Mouse (Mus musculus) heart, embryonic 13.5 days (tissue): Measurements from ENCODE around the gene Cfap77. TPM values are rescaled to one million over a fixed set of nuclear protein-coding genes. Genes with fewer than 3 reads are reported as not detected.

ENCODE experiments used
- ATAC-seq: fragments of 200-750 bp; cut with Nextera tagmentation; 2 replicates; pipeline ENCODE4 v1.8.0; 2017; ENCODE audit warnings: moderate TSS enrichment; ENCODE audit not compliant: insufficient number of reproducible peaks, low FRiP score, low TSS enrichment; ENCODE audit errors: extremely low read depth
- H3K27ac ChIP-seq: fragments of 300-500 bp; sonication (generic); replicated peaks from 2 replicates; pipeline ENCODE4 v1.5.1; 2015; ENCODE audit warnings: moderate library complexity, mild to moderate bottlenecking, inconsistent platforms
- H3K27me3 ChIP-seq: fragments of 300-500 bp; sonication (generic); replicated peaks from 2 replicates; pipeline ENCODE4 v1.6.1; 2015; ENCODE audit warnings: mild to moderate bottlenecking, inconsistent platforms
- H3K36me3 ChIP-seq: fragments of 300-500 bp; sonication (generic); 2 replicates; pipeline ENCODE4 v1.6.1; 2015; ENCODE audit warnings: mild to moderate bottlenecking, inconsistent platforms
- H3K4me1 ChIP-seq: fragments of 300-500 bp; sonication (generic); 2 replicates; pipeline ENCODE4 v1.6.1; 2015; ENCODE audit warnings: inconsistent platforms
- H3K4me2 ChIP-seq: fragments of 300-500 bp; sonication (generic); 2 replicates; pipeline ENCODE4 v1.6.1; 2015; ENCODE audit warnings: inconsistent platforms, mild to moderate bottlenecking, moderate library complexity
- H3K4me3 ChIP-seq: fragments of 300-500 bp; sonication (generic); 2 replicates; pipeline ENCODE4 v1.5.1; 2015; ENCODE audit warnings: moderate library complexity, mild to moderate bottlenecking, inconsistent platforms
- H3K9ac ChIP-seq: fragments of 300-500 bp; sonication (generic); 2 replicates; pipeline ENCODE4 v1.6.1; 2015; ENCODE audit warnings: inconsistent platforms, mild to moderate bottlenecking, moderate library complexity
- H3K9me3 ChIP-seq: fragments of 300-500 bp; sonication (generic); 2 replicates; pipeline ENCODE4 v1.6.1; 2016; ENCODE audit warnings: inconsistent platforms
- WGBS: fragments of 180-500 bp; shearing (Covaris S2); methylation state at CpG from one replicate; pipeline ENCODE4 v1.1.7; 2015; ENCODE audit warnings: mixed read lengths; 5-methylcytosine and 5-hydroxymethylcytosine counted together
- polyA plus RNA-seq: library from polyadenylated mRNA; unstranded; fragments of >200 nt; fragmentation: Nextera tagmentation; extraction: Ambion mirVana; gene quantifications from 2 replicates; pipeline ENCODE4 v1.2.1, GENCODE M21; 2015

The Cfap77 gene
- polyA plus RNA-seq, 1 experiment from 2014 or later: 0.20 TPM

DNA sequence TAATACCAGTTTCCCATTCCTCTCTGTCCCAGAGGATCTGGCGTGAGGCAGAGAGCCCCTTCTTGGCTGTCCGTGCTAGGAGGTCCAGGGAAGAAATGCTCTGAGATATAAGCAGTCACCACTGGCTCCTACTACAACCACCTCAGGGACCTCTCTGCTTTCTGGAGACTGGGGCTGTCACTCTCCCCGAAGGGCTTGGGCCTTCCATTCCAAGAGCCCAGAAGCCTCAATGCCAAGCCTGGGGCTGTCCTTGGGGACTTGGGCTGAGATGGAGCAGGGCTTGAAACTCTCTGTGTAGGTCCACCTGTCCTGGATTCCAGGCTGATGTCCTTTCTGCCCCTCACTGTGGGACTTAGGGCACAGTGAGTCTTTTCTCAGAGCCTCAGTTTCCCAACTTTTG, 144.0 kb downstream of the Cfap77 start:
- Histone ChIP-seq H3K4me2 (no peak overlapping the region), H3K27ac (no peak overlapping the region), H3K9ac (no peak overlapping the region), H3K27me3 (peaks cover 99% of the 10 kb centered on the region), H3K4me3 (no peak overlapping the region), H3K9me3 (no peaks in the 10 kb centered on the region), H3K4me1 (peaks cover 24% of the 10 kb centered on the region), H3K36me3 (peaks cover 6% of the 10 kb centered on the region)
- WGBS: 5% methylated on average over 3 of the region's 3 CpGs
- ATAC-seq: no peak

DNA sequence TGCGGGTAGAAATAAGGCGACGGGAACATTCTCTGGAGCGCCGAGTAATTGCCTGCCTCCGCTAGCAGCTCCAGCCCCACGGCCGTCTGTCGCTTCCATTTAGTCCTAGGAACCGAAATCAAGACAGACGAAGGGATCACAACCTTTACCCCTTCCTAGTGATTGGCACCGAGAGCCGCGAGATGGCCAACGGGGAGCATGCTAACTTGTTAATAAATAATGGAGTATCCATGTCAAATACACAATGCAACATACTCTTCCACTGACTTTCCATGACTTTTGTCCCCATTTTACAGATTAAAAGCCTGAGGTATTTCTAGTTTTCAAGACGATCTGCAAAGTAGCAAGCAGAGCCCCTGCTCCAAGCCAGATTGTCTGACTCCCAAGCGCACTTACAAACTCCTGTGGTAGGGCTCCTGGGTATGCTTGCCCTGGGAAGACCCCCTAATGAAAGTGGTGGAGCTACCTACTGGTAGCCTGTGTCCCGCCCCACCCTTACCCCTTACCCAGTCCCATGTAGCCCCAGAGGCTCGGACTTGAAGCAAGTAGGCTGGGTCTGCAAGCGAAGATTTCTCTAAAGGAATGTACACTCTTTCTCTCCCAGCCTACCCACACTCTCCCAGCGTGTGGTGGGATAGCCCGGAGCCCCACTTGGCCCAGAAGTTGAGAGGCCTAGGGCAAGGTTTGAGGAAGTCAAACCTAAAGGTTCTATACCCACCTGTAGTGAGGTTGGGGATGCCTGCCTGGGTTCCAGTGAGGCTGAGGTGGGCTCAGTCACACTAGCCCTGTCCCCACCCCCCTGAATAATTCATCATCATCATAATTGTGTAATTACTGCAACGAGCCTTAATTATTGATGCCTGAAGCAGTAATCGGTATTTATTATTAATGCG, 144.8 kb downstream of the Cfap77 start:
- Histone ChIP-seq H3K27me3 (peaks cover 95% of the 10 kb centered on the region), H3K4me1 (peaks cover 24% of the 10 kb centered on the region), H3K9ac (no peak overlapping the region), H3K27ac (no peak overlapping the region), H3K36me3 (peaks cover 14% of the 10 kb centered on the region), H3K9me3 (no peaks in the 10 kb centered on the region), H3K4me2 (no peak overlapping the region), H3K4me3 (peak overlapping the region; percentile 44)
- 7% methylated on average over 25 of the region's 25 CpGs for WGBS
- ATAC-seq: no peak

DNA sequence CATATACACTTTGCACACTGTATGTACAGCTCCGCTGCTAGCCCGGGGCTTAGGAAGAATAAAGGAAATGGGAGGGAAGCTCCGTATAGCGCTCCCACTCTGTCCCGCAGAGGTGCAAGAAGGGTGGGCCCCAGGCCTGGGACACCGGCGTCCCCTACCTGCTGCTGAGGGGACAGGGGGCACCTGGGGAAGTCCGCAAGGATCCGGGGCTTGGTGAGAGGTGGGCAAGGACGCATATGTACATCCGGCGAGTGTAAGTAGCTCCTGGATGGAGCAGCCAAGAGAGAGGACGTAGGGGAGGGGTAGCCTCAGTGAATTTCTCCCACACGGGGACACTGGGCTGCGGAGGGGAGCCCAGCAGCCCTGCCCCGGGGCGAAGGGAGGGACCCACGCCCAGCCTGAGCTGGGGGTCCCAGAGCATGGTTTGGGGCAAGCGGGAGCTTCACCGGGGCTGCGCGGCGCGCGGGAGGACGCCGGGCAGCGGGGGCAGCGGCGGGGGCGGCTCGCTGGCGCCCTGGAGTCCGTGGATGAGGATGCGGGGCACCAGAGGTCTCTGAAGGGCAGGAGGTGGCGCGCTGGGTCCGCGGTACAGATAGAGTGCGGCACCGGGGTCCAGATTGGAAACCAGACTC, 145.6 kb downstream of the Cfap77 start:
- Histone ChIP-seq H3K9me3 (no peaks in the 10 kb centered on the region), H3K4me3 (peak overlapping the region; percentile 44), H3K4me1 (peaks cover 24% of the 10 kb centered on the region), H3K4me2 (peak overlapping the region; percentile 68), H3K27me3 (peaks cover 87% of the 10 kb centered on the region), H3K9ac (0 out of 2 replicates have a peak overlapping the region, but pooled peaks have one; percentile 55), H3K36me3 (peaks cover 22% of the 10 kb centered on the region), H3K27ac (no peak overlapping the region)
- ATAC-seq: no peak
- 2% methylated on average over 41 of the region's 41 CpGs for WGBS

DNA sequence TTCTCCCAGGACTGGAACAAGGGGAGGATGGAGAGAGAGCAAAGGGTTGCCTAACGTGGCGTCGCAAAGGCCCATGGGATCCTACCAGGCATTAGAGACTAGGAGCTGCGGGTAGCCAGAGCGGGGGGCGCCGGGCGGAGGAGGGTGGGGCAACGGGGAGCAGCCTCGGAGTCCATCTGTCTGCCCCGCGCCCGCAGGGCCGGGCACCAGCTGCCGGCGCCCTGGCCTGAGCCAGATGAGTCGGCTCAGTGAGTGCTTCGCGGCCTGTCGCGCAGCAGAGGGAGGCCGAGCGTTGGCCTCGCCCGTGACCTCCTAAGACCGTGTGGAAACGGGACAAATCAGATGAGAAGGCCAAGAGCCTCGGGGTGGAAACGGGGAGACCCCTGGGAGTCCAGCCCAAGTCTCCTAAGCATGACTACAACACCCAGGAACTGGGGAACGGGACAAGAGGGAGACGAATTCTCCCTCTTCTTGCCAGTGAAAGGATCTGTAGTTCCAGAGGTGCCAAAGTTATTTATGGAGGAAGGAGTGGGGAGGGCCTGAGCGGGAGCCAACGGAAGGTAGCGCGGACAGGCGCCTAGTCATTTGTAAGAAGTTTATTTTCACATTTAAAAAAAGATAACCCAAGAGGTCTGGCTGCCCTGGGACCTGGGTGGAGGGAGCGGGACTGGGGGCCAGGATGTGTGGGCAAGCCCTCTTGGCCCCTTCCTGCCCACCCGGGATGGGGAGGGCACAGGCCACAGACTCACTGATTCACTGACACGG, 146.3 kb downstream of the Cfap77 start:
- under 1% methylated on average over 39 of the region's 39 CpGs for WGBS
- no peaks in the 10 kb centered on the region for H3K9me3 ChIP-seq

DNA sequence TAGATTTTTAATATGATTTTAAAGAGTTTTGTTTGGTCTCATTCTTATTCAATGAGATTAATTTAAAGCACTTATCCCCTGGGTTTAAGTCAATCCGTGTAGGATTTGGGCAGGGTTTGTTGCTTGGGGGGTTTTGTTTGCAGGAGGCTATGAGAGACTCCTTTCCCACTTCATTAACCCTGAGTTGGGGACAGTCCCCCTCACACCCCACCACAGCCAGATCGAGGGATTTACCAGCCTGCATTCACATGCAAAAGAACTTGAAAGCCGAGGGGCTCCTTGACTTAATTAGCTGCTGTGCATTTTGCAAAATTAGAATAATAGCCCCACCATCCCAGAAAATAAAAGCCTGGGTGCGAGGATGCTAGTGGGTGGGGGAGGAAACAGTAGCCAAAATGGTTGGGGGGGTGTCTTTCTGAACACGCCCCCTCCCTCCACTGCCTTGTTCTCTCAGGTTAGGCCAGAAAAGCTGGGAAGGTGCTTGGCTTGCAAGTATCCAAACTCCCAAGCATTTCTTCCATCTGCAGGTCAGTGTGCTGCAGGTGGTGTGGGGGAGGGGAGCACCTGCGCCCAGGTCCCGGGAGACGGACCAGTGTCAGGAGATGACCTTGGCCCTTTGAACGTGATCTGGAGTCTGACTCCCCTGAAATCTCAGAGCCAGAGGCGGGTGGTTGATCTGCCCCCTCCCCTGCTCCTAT, 147.0 kb downstream of the Cfap77 start:
- peaks cover 72% of the 10 kb centered on the region for H3K27me3 ChIP-seq
- H3K27ac ChIP-seq: no peak overlapping the region
- peak overlapping the region; percentile 44 for H3K4me3 ChIP-seq
- H3K4me2 ChIP-seq: peak overlapping the region; percentile 68
- peaks cover 22% of the 10 kb centered on the region for H3K36me3 ChIP-seq
- no peaks in the 10 kb centered on the region for H3K9me3 ChIP-seq
- no peak for ATAC-seq
- peaks cover 24% of the 10 kb centered on the region for H3K4me1 ChIP-seq
- WGBS: 7% methylated on average over 10 of the region's 10 CpGs
- H3K9ac ChIP-seq: peak overlapping the region; percentile 55; the same call in 1 of the 2 replicates

More for the DNA sequence above, 146.3 kb downstream of the Cfap77 start:
- no peak for ATAC-seq
- no peak overlapping the region for H3K27ac ChIP-seq
- H3K9ac ChIP-seq: peak overlapping the region; percentile 55
- H3K36me3 ChIP-seq: peaks cover 22% of the 10 kb centered on the region
- peaks cover 24% of the 10 kb centered on the region for H3K4me1 ChIP-seq
- peak overlapping the region; percentile 44 for H3K4me3 ChIP-seq
- H3K4me2 ChIP-seq: peak overlapping the region; percentile 68
- peaks cover 80% of the 10 kb centered on the region for H3K27me3 ChIP-seq

DNA sequence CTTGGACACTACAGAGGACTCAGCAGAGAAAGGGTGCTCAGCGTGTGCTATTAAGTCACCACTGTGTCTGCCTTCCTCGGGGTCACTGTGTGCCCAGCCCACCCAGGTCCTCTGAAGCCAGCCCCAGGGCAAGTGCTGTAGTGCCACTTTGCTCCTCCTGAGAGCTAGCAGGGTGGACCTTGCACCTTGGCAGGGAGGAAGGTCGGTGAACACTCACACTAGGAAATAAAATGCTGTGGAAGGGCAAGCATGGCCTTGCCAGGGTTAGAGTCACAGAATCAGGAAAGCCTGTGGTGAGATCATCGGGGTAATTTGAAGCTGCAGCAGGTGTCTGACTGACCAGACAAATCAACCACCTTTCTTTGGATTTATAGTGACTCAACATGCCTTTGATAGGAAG, 149.3 kb downstream of the Cfap77 start:
- peaks cover 34% of the 10 kb centered on the region for H3K36me3 ChIP-seq
- H3K4me3 ChIP-seq: no peak overlapping the region
- H3K9ac ChIP-seq: no peak overlapping the region
- H3K27me3 ChIP-seq: peaks cover 50% of the 10 kb centered on the region
- H3K27ac ChIP-seq: no peak overlapping the region
- no peak for ATAC-seq
- no peak overlapping the region for H3K4me2 ChIP-seq
- H3K9me3 ChIP-seq: no peaks in the 10 kb centered on the region
- 78% methylated on average over 4 of the region's 4 CpGs for WGBS
- H3K4me1 ChIP-seq: peaks cover 18% of the 10 kb centered on the region

DNA sequence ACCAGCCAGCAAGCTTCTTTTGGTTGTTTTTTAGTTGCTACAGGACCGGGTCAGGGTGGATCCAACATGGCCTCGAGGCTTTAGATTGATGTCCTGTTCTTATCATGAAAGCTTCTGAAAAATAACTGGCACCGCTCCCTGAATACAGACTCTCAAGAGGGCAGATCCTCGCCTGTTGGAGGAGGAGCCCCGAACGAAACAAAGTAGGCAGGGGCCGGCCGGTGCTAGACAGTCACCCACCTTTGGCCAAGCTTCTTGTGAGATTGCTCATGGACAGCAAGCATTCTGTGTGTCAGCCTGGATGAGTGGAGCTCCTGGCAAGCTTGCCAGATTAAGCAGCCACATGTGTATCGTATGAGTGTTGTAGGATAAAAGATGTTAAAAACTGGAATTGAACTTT, 150.1 kb downstream of the Cfap77 start:
- peaks cover 42% of the 10 kb centered on the region for H3K27me3 ChIP-seq
- no peak overlapping the region for H3K4me2 ChIP-seq
- WGBS: 76% methylated on average over 9 of the region's 9 CpGs
- H3K27ac ChIP-seq: no peak overlapping the region
- no peaks in the 10 kb centered on the region for H3K9me3 ChIP-seq
- peaks cover 41% of the 10 kb centered on the region for H3K36me3 ChIP-seq
- ATAC-seq: no peak
- H3K9ac ChIP-seq: no peak overlapping the region
- peaks cover 18% of the 10 kb centered on the region for H3K4me1 ChIP-seq
- no peak overlapping the region for H3K4me3 ChIP-seq

DNA sequence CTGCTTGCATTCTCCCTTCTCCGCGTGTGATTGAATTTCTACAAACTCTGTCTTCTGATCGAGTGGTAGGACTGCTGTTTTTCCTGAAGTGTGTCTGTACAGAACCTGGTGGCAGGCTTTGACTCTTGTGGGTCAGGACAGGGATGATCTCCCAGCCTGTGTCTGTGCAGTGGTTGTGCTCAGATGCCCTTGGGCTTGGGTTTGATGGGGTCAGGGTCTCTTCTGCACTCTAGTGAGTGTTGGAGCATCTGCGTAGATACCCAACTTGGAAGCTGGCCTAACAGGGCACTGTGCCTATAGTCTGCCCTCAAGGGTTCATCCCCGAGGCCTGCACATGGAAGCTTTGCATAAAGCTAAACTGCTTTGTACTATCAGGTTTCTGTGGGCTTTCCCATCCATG, 151.0 kb downstream of the Cfap77 start:
- peaks cover 48% of the 10 kb centered on the region for H3K36me3 ChIP-seq
- no peak overlapping the region for H3K27ac ChIP-seq
- H3K9ac ChIP-seq: no peak overlapping the region
- H3K4me1 ChIP-seq: peaks cover 11% of the 10 kb centered on the region
- no peak overlapping the region for H3K4me2 ChIP-seq
- H3K27me3 ChIP-seq: peaks cover 33% of the 10 kb centered on the region
- H3K4me3 ChIP-seq: no peak overlapping the region
- WGBS: 86% methylated on average over 5 of the region's 5 CpGs
- H3K9me3 ChIP-seq: no peaks in the 10 kb centered on the region
- ATAC-seq: no peak

DNA sequence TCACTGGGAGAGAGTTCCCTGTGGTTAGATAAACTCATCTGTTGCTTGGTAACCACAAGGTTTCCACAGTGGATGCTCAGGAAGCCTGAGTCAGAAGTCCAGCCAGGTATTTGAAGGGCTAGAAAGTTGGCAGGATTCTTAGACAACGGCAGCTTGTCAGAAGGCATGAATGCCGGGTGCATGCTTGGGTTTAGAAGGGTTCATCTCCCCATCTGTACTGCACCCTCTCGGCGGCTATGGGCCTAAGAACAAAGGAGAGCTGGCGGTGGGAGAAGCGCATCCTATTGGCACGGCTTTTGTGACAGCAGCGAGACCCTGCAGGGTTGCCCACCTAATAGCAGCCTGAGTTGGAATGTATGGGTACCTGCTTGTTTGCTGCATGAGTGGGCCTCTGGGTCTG, 152.6 kb downstream of the Cfap77 start:
- Histone ChIP-seq H3K27me3 (peaks cover 17% of the 10 kb centered on the region), H3K9me3 (no peaks in the 10 kb centered on the region), H3K4me1 (no peaks in the 10 kb centered on the region), H3K9ac (no peak overlapping the region), H3K27ac (no peak overlapping the region), H3K4me2 (no peak overlapping the region), H3K4me3 (no peak overlapping the region), H3K36me3 (peaks cover 57% of the 10 kb centered on the region)
- ATAC-seq: no peak
- 89% methylated on average over 8 of the region's 8 CpGs for WGBS

DNA sequence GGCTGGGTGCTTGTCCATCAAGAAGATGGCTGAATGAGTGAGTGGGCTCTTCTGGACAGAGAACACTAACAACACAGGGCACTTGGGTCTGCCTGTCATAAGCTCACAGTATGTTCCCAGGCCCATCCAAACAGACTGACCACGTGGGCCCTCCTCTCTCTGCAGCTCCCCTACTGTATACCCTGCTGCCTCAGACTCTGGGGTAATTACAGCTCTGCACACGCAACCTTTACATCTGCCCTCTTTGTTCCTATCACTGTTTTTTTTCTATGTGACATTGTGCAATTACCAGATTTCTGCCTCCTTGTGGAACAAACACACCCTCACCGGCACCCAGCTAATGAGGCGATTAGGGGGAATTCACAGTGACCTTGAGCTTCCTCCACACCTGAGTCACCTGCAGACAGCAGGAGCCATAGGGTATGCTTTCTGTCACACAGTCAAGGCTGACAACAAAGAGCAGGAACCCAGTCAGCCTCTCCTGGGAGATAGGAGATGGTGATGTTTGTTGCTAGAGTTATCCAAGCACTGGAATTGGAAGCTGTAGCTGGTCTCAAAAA, 157.4 kb downstream of the Cfap77 start:
- Histone ChIP-seq H3K4me3 (no peak overlapping the region), H3K4me1 (no peaks in the 10 kb centered on the region), H3K27ac (no peak overlapping the region), H3K9me3 (no peaks in the 10 kb centered on the region), H3K4me2 (no peak overlapping the region), H3K9ac (no peak overlapping the region), H3K36me3 (peaks cover 79% of the 10 kb centered on the region), H3K27me3 (no peaks in the 10 kb centered on the region)
- WGBS: 80% methylated on average over 4 of the region's 4 CpGs
- no peak for ATAC-seq
